Mouse (Mus musculus) heart, embryonic 13.5 days (tissue): ENCODE measurements around the gene Rims4. TPM values are rescaled to one million over a fixed set of nuclear protein-coding genes. Genes with fewer than 3 reads are reported as not detected.

Experiments
- ATAC-seq: fragments of 200-750 bp; cut with Nextera tagmentation; 2 replicates; pipeline ENCODE4 v1.8.0; 2017; ENCODE audit warnings: moderate TSS enrichment; ENCODE audit not compliant: insufficient number of reproducible peaks, low FRiP score, low TSS enrichment; ENCODE audit errors: extremely low read depth
- H3K27ac ChIP-seq: fragments of 300-500 bp; sonication (generic); replicated peaks from 2 replicates; pipeline ENCODE4 v1.5.1; 2015; ENCODE audit warnings: moderate library complexity, mild to moderate bottlenecking, inconsistent platforms
- H3K27me3 ChIP-seq: fragments of 300-500 bp; sonication (generic); replicated peaks from 2 replicates; pipeline ENCODE4 v1.6.1; 2015; ENCODE audit warnings: mild to moderate bottlenecking, inconsistent platforms
- H3K36me3 ChIP-seq: fragments of 300-500 bp; sonication (generic); 2 replicates; pipeline ENCODE4 v1.6.1; 2015; ENCODE audit warnings: mild to moderate bottlenecking, inconsistent platforms
- H3K4me1 ChIP-seq: fragments of 300-500 bp; sonication (generic); 2 replicates; pipeline ENCODE4 v1.6.1; 2015; ENCODE audit warnings: inconsistent platforms
- H3K4me2 ChIP-seq: fragments of 300-500 bp; sonication (generic); 2 replicates; pipeline ENCODE4 v1.6.1; 2015; ENCODE audit warnings: inconsistent platforms, mild to moderate bottlenecking, moderate library complexity
- H3K4me3 ChIP-seq: fragments of 300-500 bp; sonication (generic); 2 replicates; pipeline ENCODE4 v1.5.1; 2015; ENCODE audit warnings: moderate library complexity, mild to moderate bottlenecking, inconsistent platforms
- H3K9ac ChIP-seq: fragments of 300-500 bp; sonication (generic); 2 replicates; pipeline ENCODE4 v1.6.1; 2015; ENCODE audit warnings: inconsistent platforms, mild to moderate bottlenecking, moderate library complexity
- H3K9me3 ChIP-seq: fragments of 300-500 bp; sonication (generic); 2 replicates; pipeline ENCODE4 v1.6.1; 2016; ENCODE audit warnings: inconsistent platforms
- WGBS: fragments of 180-500 bp; shearing (Covaris S2); methylation state at CpG from one replicate; pipeline ENCODE4 v1.1.7; 2015; ENCODE audit warnings: mixed read lengths; 5-methylcytosine and 5-hydroxymethylcytosine counted together
- polyA plus RNA-seq: library from polyadenylated mRNA; unstranded; fragments of >200 nt; fragmentation: Nextera tagmentation; extraction: Ambion mirVana; gene quantifications from 2 replicates; pipeline ENCODE4 v1.2.1, GENCODE M21; 2015

Rims4 gene
- polyA plus RNA-seq, 1 experiment from 2014 or later: 0.21 TPM

DNA sequence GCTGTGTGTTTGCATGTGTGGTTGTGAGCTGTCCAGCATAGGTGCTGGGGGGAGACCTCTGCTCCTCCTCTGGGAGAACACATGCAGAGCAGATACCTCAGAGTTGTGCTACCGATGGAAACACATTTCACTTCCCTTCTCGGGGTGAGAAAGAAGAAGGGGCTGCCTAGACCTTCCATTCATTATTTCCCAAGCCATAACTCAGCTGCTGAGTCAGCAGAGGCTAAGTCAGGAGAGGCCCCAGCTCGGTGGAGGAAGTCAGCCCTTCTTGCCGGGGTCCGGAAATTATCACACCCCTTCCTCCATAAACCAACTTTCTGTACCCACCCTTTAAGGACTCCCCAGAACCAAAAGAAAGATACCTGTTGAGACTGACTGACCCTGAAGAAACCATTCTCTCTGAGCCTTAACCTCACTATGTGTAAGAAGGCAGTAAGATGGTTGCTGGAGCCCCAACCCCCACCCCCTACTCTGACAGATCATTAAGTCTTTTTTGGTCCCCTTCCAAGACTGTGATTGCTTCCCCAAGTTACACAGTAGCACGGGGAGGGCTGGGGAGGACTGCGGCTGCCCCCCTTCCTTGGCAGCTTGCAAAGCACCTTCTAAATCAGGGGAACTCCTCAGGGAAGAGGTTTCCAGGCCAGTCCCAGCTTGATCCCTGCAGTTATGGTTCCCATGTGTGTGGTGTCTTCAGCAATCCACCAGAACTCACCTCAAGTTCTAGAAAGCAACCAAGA is 10.1 kb upstream of the Rims4 start:
- WGBS: 56% methylated on average over 7 of the region's 7 CpGs
- no peaks in the 10 kb centered on the region for H3K9me3 ChIP-seq
- peaks cover 10% of the 10 kb centered on the region for H3K27me3 ChIP-seq
- H3K4me2 ChIP-seq: no peak overlapping the region
- H3K4me3 ChIP-seq: no peak overlapping the region
- no peak for ATAC-seq
- H3K36me3 ChIP-seq: no peaks in the 10 kb centered on the region
- peaks cover 9% of the 10 kb centered on the region for H3K4me1 ChIP-seq
- no peak overlapping the region for H3K27ac ChIP-seq
- no peak overlapping the region for H3K9ac ChIP-seq

DNA sequence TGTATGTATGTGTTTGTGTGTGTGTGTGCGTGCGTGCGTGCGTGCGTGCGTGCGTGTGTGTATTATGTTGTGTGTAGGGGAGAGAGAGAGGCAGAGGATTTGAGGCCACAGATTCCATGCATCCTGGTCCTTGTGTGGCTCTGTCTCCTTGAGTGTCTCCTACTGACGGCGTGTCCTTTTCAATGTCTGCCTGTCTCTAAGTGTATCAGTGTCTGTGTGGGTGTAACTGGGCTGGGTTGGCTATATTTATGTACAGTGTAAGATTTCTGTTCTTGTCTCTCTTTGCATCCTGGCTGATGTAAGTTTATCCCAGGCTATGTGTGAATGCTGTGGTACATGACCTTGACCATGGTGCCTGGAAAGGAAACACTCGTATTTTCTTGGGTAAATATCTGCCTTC is 6.6 kb upstream of the Rims4 start:
- Histone ChIP-seq H3K4me1 (peaks cover 9% of the 10 kb centered on the region; the same call in 1 of the 2 replicates), H3K4me2 (no peak overlapping the region), H3K27ac (no peak overlapping the region), H3K36me3 (no peaks in the 10 kb centered on the region), H3K4me3 (no peak overlapping the region), H3K9ac (no peak overlapping the region), H3K9me3 (no peaks in the 10 kb centered on the region), H3K27me3 (peaks cover 37% of the 10 kb centered on the region)
- 73% methylated on average over 10 of the region's 10 CpGs for WGBS
- no peak for ATAC-seq

DNA sequence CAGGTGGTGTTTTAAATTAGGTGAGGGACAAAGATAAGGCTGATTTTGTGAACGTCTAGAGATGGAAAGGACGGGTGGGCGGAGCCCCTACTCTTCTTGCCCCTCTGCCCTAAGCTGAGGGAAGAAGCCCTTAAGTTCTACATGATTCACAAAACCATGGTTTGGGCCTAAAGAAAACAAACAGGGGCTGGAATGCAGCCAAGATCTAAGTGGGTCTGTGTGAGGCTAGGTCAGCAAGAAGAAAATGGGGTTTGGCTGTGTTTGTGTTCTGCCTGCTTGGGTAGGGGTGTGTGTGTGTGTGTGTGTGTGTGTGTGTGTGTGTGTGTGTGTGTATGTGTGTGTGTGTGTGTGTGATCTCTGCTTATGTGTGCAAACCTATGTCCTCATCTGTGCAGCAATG is 6.0 kb upstream of the Rims4 start:
- Histone ChIP-seq H3K4me3 (no peak overlapping the region), H3K9ac (no peak overlapping the region), H3K4me1 (peaks cover 9% of the 10 kb centered on the region; the same call in 1 of the 2 replicates), H3K9me3 (no peaks in the 10 kb centered on the region), H3K27ac (no peak overlapping the region), H3K4me2 (no peak overlapping the region), H3K36me3 (no peaks in the 10 kb centered on the region), H3K27me3 (peaks cover 41% of the 10 kb centered on the region)
- WGBS: 54% methylated on average over 3 of the region's 3 CpGs
- ATAC-seq: no peak

DNA sequence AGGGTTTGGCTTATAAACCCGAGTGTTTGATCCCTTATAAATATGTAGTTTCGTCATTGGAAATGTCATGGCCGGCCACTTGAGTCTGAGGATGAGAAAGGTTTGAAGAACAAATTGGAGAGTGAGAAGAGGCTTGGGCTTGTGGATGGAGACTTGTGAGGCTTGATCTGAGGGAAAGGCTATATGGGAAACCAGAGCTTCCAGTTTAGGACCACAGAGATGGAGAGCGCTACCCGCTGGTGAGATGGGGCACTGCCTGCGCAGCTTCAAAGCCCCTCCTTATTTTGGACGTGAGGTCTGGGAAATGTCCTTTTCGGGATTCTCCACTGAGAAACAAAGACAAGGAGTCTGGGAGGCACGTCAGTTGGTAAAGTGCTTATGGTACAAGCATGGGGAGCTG is 4.6 kb upstream of the Rims4 start:
- WGBS: 57% methylated on average over 9 of the region's 9 CpGs
- H3K9me3 ChIP-seq: no peaks in the 10 kb centered on the region
- H3K4me3 ChIP-seq: no peak overlapping the region
- H3K27ac ChIP-seq: no peak overlapping the region
- peaks cover 53% of the 10 kb centered on the region for H3K27me3 ChIP-seq
- no peak overlapping the region for H3K9ac ChIP-seq
- H3K4me2 ChIP-seq: no peak overlapping the region
- H3K4me1 ChIP-seq: peaks cover 17% of the 10 kb centered on the region; the same call in 1 of the 2 replicates
- ATAC-seq: no peak
- no peaks in the 10 kb centered on the region for H3K36me3 ChIP-seq

DNA sequence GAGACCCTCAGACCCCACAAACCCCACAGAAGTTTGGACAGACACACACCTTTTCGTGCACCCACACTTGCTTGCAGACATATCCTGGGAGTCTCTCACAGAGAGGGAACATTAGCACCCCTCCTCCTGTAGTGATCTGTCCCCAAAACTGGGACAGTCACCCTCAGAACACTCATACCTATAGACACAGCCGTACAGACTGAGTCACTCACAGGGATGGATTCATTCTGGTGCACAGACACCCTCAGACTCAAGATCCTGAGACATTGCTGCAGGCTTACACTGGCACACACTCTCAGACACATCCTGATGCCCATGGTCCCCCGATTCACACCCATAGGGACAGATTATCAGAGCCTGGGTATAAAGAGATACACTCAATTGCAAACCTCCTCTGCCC is 1.1 kb upstream of the Rims4 start:
- 60% methylated on average over 3 of the region's 3 CpGs for WGBS
- ATAC-seq: no peak
- Histone ChIP-seq H3K27ac (no peak overlapping the region), H3K4me2 (no peak overlapping the region), H3K4me1 (peaks cover 15% of the 10 kb centered on the region), H3K27me3 (peaks cover 88% of the 10 kb centered on the region), H3K36me3 (no peaks in the 10 kb centered on the region), H3K4me3 (peak overlapping the region; percentile 69; the same call in 1 of the 2 replicates), H3K9me3 (no peaks in the 10 kb centered on the region), H3K9ac (no peak overlapping the region)

DNA sequence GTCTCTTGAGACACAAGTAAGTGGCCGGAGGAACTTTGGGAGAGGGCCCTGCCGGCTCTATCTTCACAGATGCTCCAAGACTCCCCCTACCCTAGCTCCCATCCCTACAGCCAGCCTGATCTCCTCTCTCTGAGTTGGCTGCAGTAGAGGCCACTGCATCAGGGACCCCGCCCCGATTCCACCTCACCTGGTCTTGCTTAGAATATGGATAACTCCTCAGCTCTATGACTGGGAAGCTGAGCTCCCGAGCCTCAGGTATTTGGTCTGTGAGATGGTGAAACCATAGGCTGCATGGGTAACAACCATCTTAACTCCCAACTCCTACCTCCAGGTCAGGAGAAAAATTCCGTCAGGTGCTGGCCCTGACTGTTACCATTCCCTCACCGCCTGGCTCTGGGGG is 1.8 kb downstream of the Rims4 start:
- no peaks in the 10 kb centered on the region for H3K36me3 ChIP-seq
- peaks cover 30% of the 10 kb centered on the region for H3K4me1 ChIP-seq
- no peak overlapping the region for H3K4me3 ChIP-seq
- H3K4me2 ChIP-seq: no peak overlapping the region
- no peak overlapping the region for H3K9ac ChIP-seq
- peaks cover 96% of the 10 kb centered on the region for H3K27me3 ChIP-seq
- ATAC-seq: no peak
- no peaks in the 10 kb centered on the region for H3K9me3 ChIP-seq
- no peak overlapping the region for H3K27ac ChIP-seq
- WGBS: 63% methylated on average over 7 of the region's 7 CpGs

DNA sequence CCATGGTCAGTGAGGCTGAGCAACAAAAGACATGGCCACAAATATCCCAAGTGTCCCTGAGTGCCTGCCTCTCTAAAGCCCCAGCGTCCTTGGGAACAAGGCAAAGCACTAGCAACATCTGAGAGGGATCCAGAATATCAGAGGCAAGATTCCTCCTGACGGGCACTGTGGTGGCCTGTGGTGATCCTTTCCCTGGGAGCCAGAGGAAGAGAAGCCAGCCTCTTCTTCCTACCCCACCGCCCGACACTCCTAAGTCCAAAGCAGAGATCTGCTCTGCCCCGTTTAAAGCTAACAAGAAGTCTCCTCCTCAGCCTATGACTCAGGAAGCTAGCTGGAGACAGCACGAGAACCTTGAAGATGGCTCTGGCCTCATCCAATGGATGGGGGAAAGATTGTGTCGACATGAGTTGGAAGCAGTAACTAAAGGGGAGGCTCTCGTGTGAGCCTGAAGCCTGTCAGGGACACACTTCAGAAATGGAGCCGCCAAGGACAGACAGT is 3.1 kb downstream of the Rims4 start:
- Histone ChIP-seq H3K4me2 (no peak overlapping the region), H3K27me3 (peaks cover 93% of the 10 kb centered on the region), H3K9ac (no peak overlapping the region; the same call in 1 of the 2 replicates), H3K4me3 (no peak overlapping the region), H3K9me3 (no peaks in the 10 kb centered on the region), H3K36me3 (no peaks in the 10 kb centered on the region), H3K27ac (no peak overlapping the region), H3K4me1 (peaks cover 36% of the 10 kb centered on the region)
- no peak for ATAC-seq
- 44% methylated on average over 9 of the region's 9 CpGs for WGBS

DNA sequence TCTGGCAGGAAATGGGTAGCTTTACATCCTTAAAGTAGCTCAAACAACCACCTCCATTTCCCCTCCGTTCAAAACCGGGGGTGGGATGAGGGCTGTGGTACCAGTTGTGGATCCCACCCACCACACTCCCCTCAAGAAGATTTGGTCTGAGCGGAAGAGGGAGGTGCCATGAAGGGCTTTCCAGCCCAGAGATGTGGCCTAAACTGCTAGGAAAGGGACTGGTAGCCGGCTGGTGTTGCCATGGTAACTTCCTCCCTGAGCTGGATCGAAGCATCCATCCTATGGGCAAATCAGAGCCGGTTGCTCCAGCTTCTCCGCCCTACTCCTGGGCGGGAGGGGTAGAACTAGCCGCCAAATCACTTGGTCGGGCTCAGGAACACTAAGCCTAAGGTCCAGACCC is 4.4 kb downstream of the Rims4 start:
- no peak overlapping the region for H3K4me3 ChIP-seq
- H3K4me2 ChIP-seq: no peak overlapping the region
- ATAC-seq: no peak
- H3K27me3 ChIP-seq: peaks cover 93% of the 10 kb centered on the region
- H3K27ac ChIP-seq: no peak overlapping the region
- WGBS: 18% methylated on average over 10 of the region's 10 CpGs
- H3K4me1 ChIP-seq: peaks cover 35% of the 10 kb centered on the region
- no peaks in the 10 kb centered on the region for H3K36me3 ChIP-seq
- H3K9ac ChIP-seq: no peak overlapping the region
- no peaks in the 10 kb centered on the region for H3K9me3 ChIP-seq

DNA sequence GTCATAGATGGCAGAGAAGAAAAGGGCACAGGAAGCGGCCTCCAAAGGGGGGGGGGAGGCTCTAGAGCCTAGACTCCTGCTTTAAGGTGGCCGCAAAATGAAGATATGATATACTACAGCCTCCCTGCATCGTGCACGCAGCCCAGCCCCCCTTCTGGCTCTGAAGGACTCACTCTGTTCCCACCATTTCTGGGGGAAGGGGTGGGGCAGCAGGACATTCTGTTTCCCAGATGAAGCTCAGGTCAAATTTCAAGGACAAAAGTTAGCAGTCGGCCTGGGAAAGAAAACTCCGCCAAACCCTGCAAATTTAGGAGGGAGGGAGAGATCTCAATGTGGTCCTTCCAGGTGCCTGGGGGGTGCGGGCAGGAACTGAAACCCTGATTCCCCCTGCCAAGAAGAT is 4.8 kb downstream of the Rims4 start:
- Histone ChIP-seq H3K9me3 (no peaks in the 10 kb centered on the region), H3K9ac (no peak overlapping the region), H3K4me2 (no peak overlapping the region), H3K27me3 (peaks cover 91% of the 10 kb centered on the region), H3K27ac (no peak overlapping the region), H3K4me3 (no peak overlapping the region), H3K36me3 (no peaks in the 10 kb centered on the region), H3K4me1 (peaks cover 32% of the 10 kb centered on the region)
- no peak for ATAC-seq
- WGBS: 28% methylated on average over 7 of the region's 7 CpGs

DNA sequence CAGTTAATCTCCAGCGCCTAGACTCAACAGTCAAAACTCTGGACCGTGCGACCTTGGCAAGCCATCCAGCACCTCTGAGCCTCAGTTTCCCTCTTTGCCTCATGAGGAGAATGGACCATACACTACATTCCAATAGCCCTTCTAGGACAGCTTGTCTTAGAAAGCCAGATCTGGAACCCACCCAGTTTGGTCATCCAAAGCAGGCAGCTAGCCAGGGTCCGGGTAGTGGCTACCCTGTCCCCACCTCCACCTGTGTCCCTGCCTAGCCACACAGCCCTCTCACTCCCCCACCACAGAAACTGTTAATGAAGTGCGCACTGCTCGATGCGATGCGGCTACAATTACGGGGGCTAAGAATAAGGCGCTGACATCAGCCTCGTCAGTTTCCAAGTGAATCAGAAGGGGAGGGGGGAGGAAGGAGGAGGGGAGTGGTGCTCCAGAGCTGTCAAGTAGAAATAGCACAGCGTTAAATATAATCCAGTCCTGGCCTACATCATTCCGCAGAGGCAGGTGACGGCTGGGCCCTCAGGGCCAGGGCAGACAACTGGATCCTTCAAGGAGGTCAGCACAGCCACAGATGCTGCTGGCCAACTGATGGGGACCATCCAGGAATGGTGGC is 6.5 kb downstream of the Rims4 start:
- 35% methylated on average over 14 of the region's 14 CpGs for WGBS
- H3K9me3 ChIP-seq: no peaks in the 10 kb centered on the region
- no peak overlapping the region for H3K4me3 ChIP-seq
- H3K4me1 ChIP-seq: peaks cover 26% of the 10 kb centered on the region
- peak overlapping the region; percentile 43 for H3K4me2 ChIP-seq
- ATAC-seq: 0 out of 2 replicates have a peak, but pooled peaks have one; percentile 62
- H3K36me3 ChIP-seq: no peaks in the 10 kb centered on the region
- no peak overlapping the region for H3K9ac ChIP-seq
- H3K27ac ChIP-seq: no peak overlapping the region; the same call in 1 of the 2 replicates
- H3K27me3 ChIP-seq: peaks cover 89% of the 10 kb centered on the region

DNA sequence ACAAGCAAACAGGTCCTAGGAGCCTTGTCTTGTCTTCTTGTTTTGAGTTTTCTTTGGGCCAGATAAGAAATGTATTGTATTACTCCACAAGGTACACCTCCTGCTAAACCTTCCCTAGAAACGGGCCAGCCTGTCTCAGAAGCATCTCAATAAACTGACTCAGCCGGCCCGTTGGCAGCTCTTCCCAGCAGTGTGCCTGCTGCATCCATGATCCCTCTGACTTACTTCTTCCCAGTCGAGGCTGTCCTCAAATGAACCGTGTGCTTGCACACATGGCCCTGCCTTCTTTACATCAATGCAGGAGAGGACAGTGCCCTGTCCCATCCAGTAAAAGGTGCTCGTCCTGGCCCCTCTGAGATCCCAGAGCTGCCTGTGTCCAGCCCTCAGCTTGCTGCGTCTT is 8.9 kb downstream of the Rims4 start:
- Histone ChIP-seq H3K4me2 (no peak overlapping the region), H3K36me3 (no peaks in the 10 kb centered on the region), H3K27ac (no peak overlapping the region), H3K27me3 (peaks cover 86% of the 10 kb centered on the region), H3K4me1 (peaks cover 21% of the 10 kb centered on the region), H3K9ac (no peak overlapping the region), H3K9me3 (no peaks in the 10 kb centered on the region), H3K4me3 (no peak overlapping the region)
- ATAC-seq: no peak
- 77% methylated on average over 7 of the region's 7 CpGs for WGBS

DNA sequence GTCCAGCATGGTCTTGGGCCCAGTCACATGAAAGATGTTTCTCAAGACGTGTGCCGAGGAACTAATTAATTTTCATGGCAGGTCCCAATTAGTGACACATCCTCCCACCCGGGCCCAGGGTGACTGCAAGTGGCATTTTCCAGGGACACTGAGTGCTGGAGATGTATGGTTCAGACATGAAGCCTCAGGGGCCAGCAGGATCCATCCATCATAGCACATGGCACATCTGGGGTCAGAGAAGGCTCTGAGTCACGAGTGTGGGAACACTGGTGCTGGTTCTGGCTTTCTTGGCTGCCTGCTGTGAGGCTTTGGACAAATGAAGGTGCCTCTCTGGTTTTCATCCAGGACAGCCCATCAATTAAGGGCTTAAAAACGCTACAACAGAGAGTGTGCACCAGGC is 11.4 kb downstream of the Rims4 start:
- Histone ChIP-seq H3K4me3 (no peak overlapping the region), H3K9me3 (no peaks in the 10 kb centered on the region), H3K27me3 (peaks cover 66% of the 10 kb centered on the region), H3K36me3 (no peaks in the 10 kb centered on the region), H3K27ac (no peak overlapping the region), H3K9ac (no peak overlapping the region), H3K4me2 (no peak overlapping the region), H3K4me1 (peaks cover 10% of the 10 kb centered on the region)
- WGBS: 59% methylated on average over 5 of the region's 5 CpGs
- no peak for ATAC-seq
